Mouse (Mus musculus) kidney, embryonic 16.5 days (tissue): ENCODE measurements around the gene Zfp385c. TPM values are rescaled to one million over a fixed set of nuclear protein-coding genes. Genes with fewer than 3 reads are reported as not detected.

Experiments used
- ATAC-seq: fragments of 200-750 bp; cut with Nextera tagmentation; 2 replicates; pipeline ENCODE4 v1.8.0; 2017; ENCODE audit warnings: moderate TSS enrichment; ENCODE audit not compliant: low FRiP score, low TSS enrichment
- H3K27ac ChIP-seq: fragments of 300-500 bp; sonication (generic); 2 replicates; pipeline ENCODE4 v1.5.1; 2014; ENCODE audit warnings: low read length
- H3K27me3 ChIP-seq: fragments of 300-500 bp; sonication (generic); 2 replicates; pipeline ENCODE4 v1.6.1; 2014; ENCODE audit warnings: low read length, control low read depth, mixed read lengths; ENCODE audit not compliant: insufficient read depth
- H3K36me3 ChIP-seq: fragments of 300-500 bp; sonication (generic); 2 replicates; pipeline ENCODE4 v1.6.1; 2014; ENCODE audit warnings: low read length, control low read depth, mixed read lengths; ENCODE audit not compliant: insufficient read depth
- H3K4me1 ChIP-seq: fragments of 300-500 bp; sonication (generic); 2 replicates; pipeline ENCODE4 v1.6.1; 2014; ENCODE audit warnings: low read length, control low read depth, mixed read lengths; ENCODE audit not compliant: insufficient read depth
- H3K4me2 ChIP-seq: fragments of 300-500 bp; sonication (generic); replicated peaks from 2 replicates; pipeline ENCODE4 v1.6.1; 2014; ENCODE audit warnings: low read depth, low read length
- H3K4me3 ChIP-seq: fragments of 300-500 bp; sonication (generic); 2 replicates; pipeline ENCODE4 v1.5.1; 2014; ENCODE audit warnings: mild to moderate bottlenecking, low read length
- H3K9ac ChIP-seq: fragments of 300-500 bp; sonication (generic); replicated peaks from 2 replicates; pipeline ENCODE4 v1.6.1; 2014; ENCODE audit warnings: low read length
- H3K9me3 ChIP-seq: fragments of 300-500 bp; sonication (generic); 2 replicates; pipeline ENCODE4 v1.6.1; 2016; ENCODE audit warnings: low read length, control low read depth
- WGBS: fragments of 180-500 bp; shearing (Covaris S2); extraction: QIAGEN DNeasy Blood & Tissue Kit; methylation state at CpG from one replicate; pipeline ENCODE4 v1.1.7; 2014; 5-methylcytosine and 5-hydroxymethylcytosine counted together
- polyA plus RNA-seq: library from polyadenylated mRNA; unstranded; fragments of >200 nt; fragmentation: Nextera tagmentation; extraction: Ambion mirVana; gene quantifications from 2 replicates; pipeline ENCODE4 v1.2.1, GENCODE M21; 2015

Gene Zfp385c
- polyA plus RNA-seq, 1 experiment from 2014 or later, result 0.32 TPM

- Histone ChIP-seq H3K4me1 (peaks cover 16% of the 10 kb centered on the region), H3K36me3 (no peaks in the 10 kb centered on the region; the same call in 1 of the 2 replicates), H3K9me3 (no peaks in the 10 kb centered on the region), H3K27ac (no peak overlapping the region), H3K4me3 (no peak overlapping the region), H3K4me2 (no peak overlapping the region), H3K9ac (no peak overlapping the region), H3K27me3 (no peaks in the 10 kb centered on the region)
- 89% methylated on average over 5 of the region's 5 CpGs for WGBS
- no peak for ATAC-seq
Observed at GRCm38 (mm10) chr11:100616332-100616731, 75.9 kb downstream of the Zfp385c start.

- WGBS, result 94% methylated on average over 3 of the region's 3 CpGs
- no peaks in the 10 kb centered on the region for H3K27me3 ChIP-seq
Observed at GRCm38 (mm10) chr11:100613241-100613640, 79.0 kb downstream of the Zfp385c start.

GRCm38 (mm10) chr11:100611627-100612026, 80.6 kb downstream of the Zfp385c start:
- Histone ChIP-seq H3K27ac (no peak overlapping the region), H3K4me1 (peaks cover 10% of the 10 kb centered on the region), H3K27me3 (no peaks in the 10 kb centered on the region), H3K9me3 (no peaks in the 10 kb centered on the region), H3K9ac (no peak overlapping the region), H3K4me2 (no peak overlapping the region), H3K36me3 (no peaks in the 10 kb centered on the region; the same call in 1 of the 2 replicates), H3K4me3 (no peak overlapping the region)
- WGBS, result 85% methylated on average over 6 of the region's 6 CpGs
- no peak for ATAC-seq

More at GRCm38 (mm10) chr11:100613241-100613640, 79.0 kb downstream of the Zfp385c start:
- Histone ChIP-seq H3K4me3 (no peak overlapping the region; the same call in 1 of the 2 replicates), H3K4me2 (no peak overlapping the region), H3K9ac (no peak overlapping the region), H3K36me3 (no peaks in the 10 kb centered on the region; the same call in 1 of the 2 replicates), H3K4me1 (peaks cover 18% of the 10 kb centered on the region), H3K9me3 (no peaks in the 10 kb centered on the region), H3K27ac (no peak overlapping the region)
- no peak for ATAC-seq

- Histone ChIP-seq H3K36me3 (no peaks in the 10 kb centered on the region; the same call in 1 of the 2 replicates), H3K27me3 (no peaks in the 10 kb centered on the region), H3K27ac (no peak overlapping the region), H3K4me1 (peaks cover 10% of the 10 kb centered on the region), H3K4me3 (no peak overlapping the region), H3K9ac (no peak overlapping the region), H3K9me3 (no peaks in the 10 kb centered on the region), H3K4me2 (no peak overlapping the region)
- no peak for ATAC-seq
- 56% methylated on average over 9 of the region's 9 CpGs for WGBS
Observed at GRCm38 (mm10) chr11:100609997-100610680, 82.1 kb downstream of the Zfp385c start.

GRCm38 (mm10) chr11:100609355-100609996, 82.8 kb downstream of the Zfp385c start:
- Histone ChIP-seq H3K27me3 (no peaks in the 10 kb centered on the region), H3K9me3 (no peaks in the 10 kb centered on the region), H3K4me2 (no peak overlapping the region), H3K27ac (no peak overlapping the region), H3K4me3 (no peak overlapping the region), H3K36me3 (no peaks in the 10 kb centered on the region; the same call in 1 of the 2 replicates), H3K4me1 (peaks cover 10% of the 10 kb centered on the region), H3K9ac (no peak overlapping the region)
- 78% methylated on average over 5 of the region's 5 CpGs for WGBS
- ATAC-seq, result no peak

- no peak overlapping the region for H3K4me3 ChIP-seq
Observed at GRCm38 (mm10) chr11:100608796-100609195, 83.5 kb downstream of the Zfp385c start.

GRCm38 (mm10) chr11:100607121-100607520, 85.1 kb downstream of the Zfp385c start:
- ATAC-seq, result no peak
- Histone ChIP-seq H3K9me3 (no peaks in the 10 kb centered on the region), H3K9ac (no peak overlapping the region), H3K4me1 (peaks cover 10% of the 10 kb centered on the region), H3K27ac (no peak overlapping the region), H3K4me3 (no peak overlapping the region), H3K36me3 (no peaks in the 10 kb centered on the region), H3K4me2 (no peak overlapping the region), H3K27me3 (no peaks in the 10 kb centered on the region)
- 96% methylated on average over 6 of the region's 6 CpGs for WGBS

More at GRCm38 (mm10) chr11:100608796-100609195, 83.5 kb downstream of the Zfp385c start:
- ATAC-seq, result no peak
- no peak overlapping the region for H3K27ac ChIP-seq
- H3K4me1 ChIP-seq, result peaks cover 10% of the 10 kb centered on the region
- H3K27me3 ChIP-seq, result no peaks in the 10 kb centered on the region
- H3K36me3 ChIP-seq, result no peaks in the 10 kb centered on the region; the same call in 1 of the 2 replicates
- H3K9me3 ChIP-seq, result no peaks in the 10 kb centered on the region
- 56% methylated on average over 4 of the region's 4 CpGs for WGBS
- H3K9ac ChIP-seq, result no peak overlapping the region
- H3K4me2 ChIP-seq, result no peak overlapping the region

GRCm38 (mm10) chr11:100605451-100605850, 86.8 kb downstream of the Zfp385c start:
- 88% methylated on average over 10 of the region's 10 CpGs for WGBS
- H3K36me3 ChIP-seq, result peaks cover 12% of the 10 kb centered on the region; the same call in 1 of the 2 replicates
- H3K27me3 ChIP-seq, result no peaks in the 10 kb centered on the region
- H3K4me3 ChIP-seq, result no peak overlapping the region
- H3K9me3 ChIP-seq, result no peaks in the 10 kb centered on the region
- no peak overlapping the region for H3K9ac ChIP-seq
- no peak overlapping the region for H3K27ac ChIP-seq
- ATAC-seq, result no peak
- no peak overlapping the region for H3K4me2 ChIP-seq
- H3K4me1 ChIP-seq, result peaks cover 4% of the 10 kb centered on the region; the same call in 1 of the 2 replicates

GRCm38 (mm10) chr11:100604321-100605005, 87.8 kb downstream of the Zfp385c start:
- Histone ChIP-seq H3K27me3 (no peaks in the 10 kb centered on the region), H3K27ac (no peak overlapping the region), H3K9ac (no peak overlapping the region), H3K4me2 (no peak overlapping the region), H3K36me3 (peaks cover 22% of the 10 kb centered on the region), H3K4me3 (no peak overlapping the region), H3K9me3 (no peaks in the 10 kb centered on the region), H3K4me1 (no peaks in the 10 kb centered on the region; the same call in 1 of the 2 replicates)
- no peak for ATAC-seq
- 79% methylated on average over 4 of the region's 4 CpGs for WGBS
